Mouse (Mus musculus): Measurements from ENCODE around the gene Cpvl.

Gene Cpvl

GRCm38 (mm10) chr6:53972238-53972743 lies 6.2 kb downstream of the Cpvl start:
- 49% methylated on average over 12 of the region's 12 CpGs for WGBS

GRCm38 (mm10) chr6:53971729-53972128 lies 6.7 kb downstream of the Cpvl start:
- 33% methylated on average over 3 of the region's 3 CpGs for WGBS

GRCm38 (mm10) chr6:53969081-53969480 lies 9.4 kb downstream of the Cpvl start:
- 49% methylated on average over 10 of the region's 10 CpGs for WGBS

- 86% methylated on average over 6 of the region's 6 CpGs for WGBS
These were observed 9.9 kb downstream of the Cpvl start for GRCm38 (mm10) chr6:53968550-53968949.

- 87% methylated on average over 5 of the region's 5 CpGs for WGBS
These were observed 11.9 kb downstream of the Cpvl start for GRCm38 (mm10) chr6:53966595-53966994.

- WGBS: 58% methylated on average over 5 of the region's 5 CpGs
These were observed 12.6 kb downstream of the Cpvl start for GRCm38 (mm10) chr6:53965900-53966299.

- WGBS: 57% methylated on average over 5 of the region's 5 CpGs
These were observed 14.5 kb downstream of the Cpvl start for GRCm38 (mm10) chr6:53963906-53964496.

- WGBS: 89% methylated on average over 1 of the region's 1 CpGs
These were observed 16.5 kb downstream of the Cpvl start for GRCm38 (mm10) chr6:53962006-53962405.

GRCm38 (mm10) chr6:53959826-53960225 lies 18.6 kb downstream of the Cpvl start:
- 39% methylated on average over 3 of the region's 3 CpGs for WGBS

GRCm38 (mm10) chr6:53958321-53958720 lies 20.1 kb downstream of the Cpvl start:
- WGBS: 16% methylated on average over 7 of the region's 7 CpGs

GRCm38 (mm10) chr6:53956513-53956912 lies 22.0 kb downstream of the Cpvl start:
- WGBS: 96% methylated on average over 4 of the region's 4 CpGs

- WGBS: 85% methylated on average over 2 of the region's 2 CpGs
These were observed 22.6 kb downstream of the Cpvl start for GRCm38 (mm10) chr6:53955846-53956245.

- WGBS: 85% methylated on average over 6 of the region's 6 CpGs
These were observed 23.2 kb downstream of the Cpvl start for GRCm38 (mm10) chr6:53955271-53955670.

- 38% methylated on average over 5 of the region's 5 CpGs for WGBS
These were observed 24.4 kb downstream of the Cpvl start for GRCm38 (mm10) chr6:53954106-53954505.

GRCm38 (mm10) chr6:53953348-53953747 lies 25.1 kb downstream of the Cpvl start:
- 92% methylated on average over 6 of the region's 6 CpGs for WGBS

- 71% methylated on average over 4 of the region's 4 CpGs for whole genome bisulfite sequencing
These were observed 27.1 kb downstream of the Cpvl start for GRCm38 (mm10) chr6:53951421-53951820.

- WGBS: 56% methylated on average over 9 of the region's 9 CpGs
These were observed 27.6 kb downstream of the Cpvl start for GRCm38 (mm10) chr6:53950876-53951275.

GRCm38 (mm10) chr6:53948388-53949035 lies 30.0 kb downstream of the Cpvl start:
- 23% methylated on average over 4 of the region's 4 CpGs for WGBS

GRCm38 (mm10) chr6:53944887-53945286 lies 33.6 kb downstream of the Cpvl start:
- WGBS: 76% methylated on average over 5 of the region's 5 CpGs

- WGBS: 52% methylated on average over 3 of the region's 3 CpGs
These were observed 34.1 kb downstream of the Cpvl start for GRCm38 (mm10) chr6:53944417-53944816.

GRCm38 (mm10) chr6:53942190-53942831 lies 36.2 kb downstream of the Cpvl start:
- WGBS: 92% methylated on average over 7 of the region's 7 CpGs

- 62% methylated on average over 8 of the region's 8 CpGs for WGBS
These were observed 38.7 kb downstream of the Cpvl start for GRCm38 (mm10) chr6:53939752-53940151.

- 70% methylated on average over 3 of the region's 3 CpGs for WGBS
These were observed 39.5 kb downstream of the Cpvl start for GRCm38 (mm10) chr6:53938942-53939341.
